Mouse (Mus musculus): ENCODE data around the gene Retreg1. TPM values are rescaled to one million over a fixed set of nuclear protein-coding genes. Genes with fewer than 3 reads are reported as not detected.

Gene Retreg1
- polyA plus RNA-seq, 1 experiment from 2014 or later = 1.6 TPM

- H3K9me3 ChIP-seq = peaks cover 2% of the 10 kb centered on the region; the same call in 1 of the 2 replicates
- no peaks in the 10 kb centered on the region for H3K4me1 ChIP-seq
- DNase-seq (ENCODE audit: extremely low spot score, low spot score) = no peak
- peaks cover 100% of the 10 kb centered on the region for H3K36me3 ChIP-seq (replicated peaks)
- H3K4me3 ChIP-seq = no peak overlapping the region
- H3K27me3 ChIP-seq (ENCODE audit: poor library complexity, severe bottlenecking) = no peaks in the 10 kb centered on the region
- 92% methylated on average over 20 of the region's 20 CpGs for WGBS
- H3K27ac ChIP-seq = no peak overlapping the region
These were observed 34.1 kb upstream of the Retreg1 start for GRCm38 (mm10) chr15:25808677-25809460.

- Histone ChIP-seq H3K36me3 (replicated peaks) (peaks cover 100% of the 10 kb centered on the region), H3K27ac (no peak overlapping the region), H3K9me3 (peaks cover 8% of the 10 kb centered on the region; the same call in 1 of the 2 replicates), H3K27me3 (ENCODE audit: poor library complexity, severe bottlenecking) (no peaks in the 10 kb centered on the region), H3K4me3 (no peak overlapping the region), H3K4me1 (no peaks in the 10 kb centered on the region)
- 93% methylated on average over 6 of the region's 6 CpGs for WGBS
- no peak for DNase-seq (ENCODE audit: extremely low spot score, low spot score)
These were observed 33.3 kb upstream of the Retreg1 start for GRCm38 (mm10) chr15:25809669-25810068.

DNA sequence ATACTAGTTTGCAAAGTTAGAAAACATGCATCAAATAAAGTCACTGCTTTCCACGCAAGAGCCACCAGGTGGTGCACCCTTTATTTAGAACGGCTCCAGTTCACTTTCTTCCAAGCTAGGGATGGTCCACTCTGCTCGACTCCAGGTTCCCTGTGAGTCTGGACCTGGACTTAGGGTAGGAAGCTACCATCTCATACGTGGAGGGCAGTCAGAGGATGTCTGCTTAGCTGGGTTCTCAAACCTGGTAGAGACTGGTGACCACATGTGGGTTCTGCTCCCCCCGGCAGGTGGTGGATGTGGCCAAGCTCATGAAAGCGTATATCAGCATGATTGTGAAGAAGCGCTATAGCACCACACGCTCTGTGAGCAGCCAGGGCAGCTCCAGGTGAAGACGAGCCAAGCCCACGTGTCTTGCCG lies 31.1 kb upstream of the Retreg1 start:
- H3K4me3 ChIP-seq = no peak overlapping the region
- no peak overlapping the region for H3K27ac ChIP-seq
- WGBS = 91% methylated on average over 11 of the region's 11 CpGs
- H3K36me3 ChIP-seq (replicated peaks) = peaks cover 97% of the 10 kb centered on the region
- no peaks in the 10 kb centered on the region for H3K4me1 ChIP-seq
- no peaks in the 10 kb centered on the region for H3K27me3 ChIP-seq (ENCODE audit: poor library complexity, severe bottlenecking)
- no peak for DNase-seq (ENCODE audit: extremely low spot score, low spot score)
- peaks cover 14% of the 10 kb centered on the region; the same call in 1 of the 2 replicates for H3K9me3 ChIP-seq

DNA sequence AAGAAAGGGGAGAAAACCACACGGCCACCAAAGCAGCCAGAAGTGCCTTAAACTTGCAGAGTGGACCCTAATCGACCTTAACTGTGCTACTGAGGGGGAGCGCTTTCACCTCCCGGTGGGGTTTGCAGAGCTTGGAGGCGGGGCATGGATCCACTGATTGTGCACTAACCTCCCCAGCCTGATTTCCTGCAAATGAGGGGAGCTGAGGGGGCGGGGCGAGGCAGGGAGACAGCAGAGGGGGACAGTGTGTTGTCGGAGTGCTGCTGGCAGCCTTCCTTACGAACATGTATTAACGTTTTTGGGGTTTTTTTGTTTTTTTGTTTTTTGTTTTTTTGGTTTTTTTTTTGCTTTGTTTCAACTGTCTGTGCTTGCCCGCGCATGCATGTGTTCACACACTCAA lies 30.5 kb upstream of the Retreg1 start:
- WGBS = 77% methylated on average over 12 of the region's 12 CpGs
- H3K36me3 ChIP-seq (replicated peaks) = peaks cover 90% of the 10 kb centered on the region
- no peaks in the 10 kb centered on the region for H3K27me3 ChIP-seq (ENCODE audit: poor library complexity, severe bottlenecking)
- H3K4me3 ChIP-seq = no peak overlapping the region
- H3K9me3 ChIP-seq = peaks cover 14% of the 10 kb centered on the region; the same call in 1 of the 2 replicates
- H3K4me1 ChIP-seq = no peaks in the 10 kb centered on the region
- no peak for DNase-seq (ENCODE audit: extremely low spot score, low spot score)
- no peak overlapping the region for H3K27ac ChIP-seq

DNA sequence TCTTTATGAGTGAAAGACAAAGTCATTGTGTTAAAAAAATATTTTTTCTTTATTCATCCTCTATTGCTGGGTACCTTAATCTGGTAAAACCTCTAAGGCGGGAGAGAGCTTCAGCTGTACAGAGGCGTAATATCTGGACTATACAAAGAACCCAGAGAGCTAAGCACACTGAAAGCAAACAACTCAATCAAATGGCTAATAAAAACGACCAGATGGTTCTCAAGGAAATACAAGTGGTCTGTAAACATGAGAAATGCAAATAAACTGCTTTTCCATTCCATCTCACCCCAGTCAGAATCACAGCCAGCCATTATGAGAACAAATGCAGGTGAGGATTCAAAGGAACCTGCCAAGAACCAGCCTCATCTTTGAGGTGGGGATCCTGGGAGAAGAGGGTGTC lies 28.4 kb upstream of the Retreg1 start:
- Histone ChIP-seq H3K27ac (no peak overlapping the region), H3K4me3 (no peak overlapping the region), H3K36me3 (replicated peaks) (peaks cover 70% of the 10 kb centered on the region), H3K27me3 (ENCODE audit: poor library complexity, severe bottlenecking) (no peaks in the 10 kb centered on the region), H3K4me1 (no peaks in the 10 kb centered on the region), H3K9me3 (peaks cover 14% of the 10 kb centered on the region; the same call in 1 of the 2 replicates)
- no peak for DNase-seq (ENCODE audit: extremely low spot score, low spot score)
- WGBS = 93% methylated on average over 3 of the region's 3 CpGs

DNA sequence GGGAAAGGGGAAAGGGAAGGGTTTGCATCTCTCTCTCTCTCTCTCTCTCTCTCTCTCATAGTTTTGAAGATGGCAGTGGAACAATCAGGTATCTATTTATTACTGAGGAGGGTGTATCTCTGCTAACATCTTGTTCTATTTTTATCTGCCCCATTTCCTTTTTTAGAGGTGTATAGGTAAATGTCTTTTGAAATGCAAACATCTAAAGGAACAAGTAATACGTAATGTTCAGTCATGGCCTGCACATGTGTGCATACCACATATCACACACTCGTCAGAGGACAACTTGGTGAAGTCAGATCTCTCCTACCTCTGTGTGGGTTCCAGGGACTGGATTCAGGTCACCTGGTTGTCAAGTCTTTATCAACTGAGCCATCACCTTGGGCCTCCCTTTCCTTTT lies 25.8 kb upstream of the Retreg1 start:
- Histone ChIP-seq H3K36me3 (replicated peaks) (peaks cover 43% of the 10 kb centered on the region), H3K9me3 (peaks cover 14% of the 10 kb centered on the region; the same call in 1 of the 2 replicates), H3K27me3 (ENCODE audit: poor library complexity, severe bottlenecking) (no peaks in the 10 kb centered on the region), H3K27ac (no peak overlapping the region), H3K4me1 (no peaks in the 10 kb centered on the region), H3K4me3 (no peak overlapping the region)
- no peak for DNase-seq (ENCODE audit: extremely low spot score, low spot score)
- 97% methylated on average over 2 of the region's 2 CpGs for WGBS

DNA sequence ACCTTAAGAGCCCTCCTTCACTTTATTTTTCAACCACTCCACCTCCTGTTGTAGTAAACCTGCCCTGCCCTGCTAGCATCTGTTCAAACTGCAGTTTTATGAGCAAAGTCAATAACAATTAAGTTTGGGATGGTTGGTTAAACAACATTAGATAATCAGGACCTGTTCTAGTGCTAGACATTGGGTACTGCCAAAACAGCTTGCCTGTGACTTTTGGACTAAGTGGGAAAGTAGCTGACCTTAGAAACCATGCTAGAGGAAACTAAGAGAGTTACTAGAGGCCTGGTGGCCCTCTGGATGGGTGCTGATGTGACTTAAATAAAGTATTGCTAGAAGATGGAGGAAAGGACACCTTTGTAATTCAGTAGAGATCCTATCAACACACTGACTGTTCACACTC lies 21.0 kb upstream of the Retreg1 start:
- no peaks in the 10 kb centered on the region for H3K9me3 ChIP-seq
- no peaks in the 10 kb centered on the region for H3K36me3 ChIP-seq (replicated peaks)
- H3K4me3 ChIP-seq = no peak overlapping the region
- H3K4me1 ChIP-seq = no peaks in the 10 kb centered on the region
- DNase-seq (ENCODE audit: extremely low spot score, low spot score) = no peak
- H3K27me3 ChIP-seq (ENCODE audit: poor library complexity, severe bottlenecking) = no peaks in the 10 kb centered on the region
- no peak overlapping the region for H3K27ac ChIP-seq

GRCm38 (mm10) chr15:25822656-25823055 lies 20.3 kb upstream of the Retreg1 start:
- Histone ChIP-seq H3K4me1 (no peaks in the 10 kb centered on the region), H3K9me3 (no peaks in the 10 kb centered on the region), H3K27ac (no peak overlapping the region), H3K4me3 (no peak overlapping the region), H3K36me3 (replicated peaks) (no peaks in the 10 kb centered on the region), H3K27me3 (ENCODE audit: poor library complexity, severe bottlenecking) (no peaks in the 10 kb centered on the region)
- WGBS = 71% methylated on average over 3 of the region's 3 CpGs
- DNase-seq (ENCODE audit: extremely low spot score, low spot score) = no peak

- DNase-seq (ENCODE audit: extremely low spot score, low spot score) = no peak
- no peaks in the 10 kb centered on the region for H3K36me3 ChIP-seq (replicated peaks)
- H3K4me3 ChIP-seq = no peak overlapping the region
- no peaks in the 10 kb centered on the region for H3K27me3 ChIP-seq (ENCODE audit: poor library complexity, severe bottlenecking)
- no peaks in the 10 kb centered on the region for H3K9me3 ChIP-seq
- H3K27ac ChIP-seq = no peak overlapping the region
- no peaks in the 10 kb centered on the region for H3K4me1 ChIP-seq
- 88% methylated on average over 8 of the region's 8 CpGs for WGBS
These were observed 16.4 kb upstream of the Retreg1 start for GRCm38 (mm10) chr15:25826531-25826961.

GRCm38 (mm10) chr15:25828464-25828863 lies 14.5 kb upstream of the Retreg1 start:
- H3K27ac ChIP-seq = no peak overlapping the region
- no peaks in the 10 kb centered on the region for H3K9me3 ChIP-seq
- no peaks in the 10 kb centered on the region for H3K27me3 ChIP-seq (ENCODE audit: poor library complexity, severe bottlenecking)
- H3K4me3 ChIP-seq = no peak overlapping the region
- no peaks in the 10 kb centered on the region for H3K4me1 ChIP-seq
- no peak for DNase-seq (ENCODE audit: extremely low spot score, low spot score)
- no peaks in the 10 kb centered on the region for H3K36me3 ChIP-seq (replicated peaks)
- 82% methylated on average over 10 of the region's 10 CpGs for WGBS

GRCm38 (mm10) chr15:25830426-25830825 lies 12.6 kb upstream of the Retreg1 start:
- H3K27me3 ChIP-seq (ENCODE audit: poor library complexity, severe bottlenecking) = no peaks in the 10 kb centered on the region
- no peaks in the 10 kb centered on the region for H3K36me3 ChIP-seq (replicated peaks)
- H3K27ac ChIP-seq = no peak overlapping the region
- no peaks in the 10 kb centered on the region for H3K4me1 ChIP-seq
- no peak for DNase-seq (ENCODE audit: extremely low spot score, low spot score)
- WGBS = 79% methylated on average over 2 of the region's 2 CpGs
- H3K9me3 ChIP-seq = no peaks in the 10 kb centered on the region
- no peak overlapping the region for H3K4me3 ChIP-seq

GRCm38 (mm10) chr15:25834282-25834681 lies 8.7 kb upstream of the Retreg1 start:
- Histone ChIP-seq H3K9me3 (0 out of 2 replicates have a peak, but pooled peaks cover 4% of the 10 kb centered on the region), H3K36me3 (replicated peaks) (no peaks in the 10 kb centered on the region), H3K27me3 (ENCODE audit: poor library complexity, severe bottlenecking) (no peaks in the 10 kb centered on the region), H3K4me3 (no peak overlapping the region), H3K27ac (no peak overlapping the region), H3K4me1 (no peaks in the 10 kb centered on the region)
- no peak for DNase-seq (ENCODE audit: extremely low spot score, low spot score)
- 86% methylated on average over 2 of the region's 2 CpGs for WGBS

DNA sequence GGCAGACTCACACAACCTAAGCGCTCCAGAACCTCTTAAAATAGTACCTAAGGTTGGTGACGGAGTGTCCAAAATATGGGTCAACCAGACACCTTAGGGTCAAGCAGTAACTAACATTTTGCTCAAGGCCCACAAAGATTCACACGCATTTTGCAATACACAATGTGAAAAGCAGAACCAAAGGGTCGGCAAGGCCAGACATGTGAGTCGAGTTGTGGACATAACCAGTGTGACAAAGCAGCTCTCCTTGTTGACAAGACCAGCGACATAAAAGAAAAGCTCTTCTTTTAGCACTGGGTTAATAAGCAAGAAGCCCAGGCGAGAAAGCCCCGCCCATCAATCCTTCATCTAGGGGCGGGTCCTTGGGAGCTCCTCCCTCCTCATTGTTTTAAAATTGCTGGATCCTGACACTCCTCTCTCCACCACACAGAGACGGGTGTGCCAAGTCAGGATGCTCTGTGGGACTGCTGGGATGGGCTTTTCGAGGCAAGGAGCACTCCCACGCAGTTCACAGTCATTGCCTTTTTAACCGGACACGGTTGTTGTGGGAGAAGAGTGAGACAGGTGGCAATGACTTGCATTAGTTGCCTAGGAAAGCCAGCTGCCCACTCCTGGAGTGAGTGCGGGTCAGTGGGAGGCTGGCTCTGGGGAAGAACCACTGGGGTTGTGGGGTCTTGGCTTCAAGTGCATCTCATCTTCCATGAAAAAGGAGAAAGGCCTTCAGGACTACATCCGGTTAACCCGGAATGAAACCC lies 7.9 kb upstream of the Retreg1 start:
- Histone ChIP-seq H3K36me3 (replicated peaks) (no peaks in the 10 kb centered on the region), H3K27me3 (ENCODE audit: poor library complexity, severe bottlenecking) (no peaks in the 10 kb centered on the region), H3K4me1 (no peaks in the 10 kb centered on the region), H3K4me3 (no peak overlapping the region), H3K9me3 (0 out of 2 replicates have a peak, but pooled peaks cover 4% of the 10 kb centered on the region), H3K27ac (no peak overlapping the region)
- DNase-seq (ENCODE audit: extremely low spot score, low spot score) = no peak
- 91% methylated on average over 17 of the region's 17 CpGs for WGBS

All from forebrain, embryonic 10.5 days (tissue).